Mouse (Mus musculus) brain, adult 2 months (tissue): ENCODE measurements around the gene Gm20479.

ENCODE experiments used
- DNase-seq: peaks from one replicate; pipeline ENCODE4 v3.0.0; 2011; ENCODE audit warnings: low read depth, low spot score

Gene Gm20479

DNA sequence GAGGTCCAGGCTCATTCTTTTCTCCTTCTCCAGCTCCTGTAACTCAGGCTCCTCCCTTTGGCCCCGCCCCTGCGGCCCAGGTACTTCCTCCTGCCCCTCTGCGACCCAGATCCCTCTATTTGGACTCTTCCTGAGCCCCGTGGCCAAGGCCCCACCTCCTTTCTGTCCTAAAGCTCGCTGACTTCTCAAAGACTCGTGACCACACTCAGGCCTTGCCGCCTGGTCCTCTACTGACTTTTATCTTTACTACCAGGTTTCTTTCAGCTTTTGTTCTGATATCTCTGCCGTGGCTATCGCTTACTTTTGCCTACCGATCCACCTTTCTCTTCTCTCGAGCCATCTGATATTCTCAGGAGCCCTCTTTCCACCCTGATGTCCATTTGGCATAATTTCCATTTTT, 10.8 kb upstream of the Gm20479 start:
- no peak for DNase-seq

DNA sequence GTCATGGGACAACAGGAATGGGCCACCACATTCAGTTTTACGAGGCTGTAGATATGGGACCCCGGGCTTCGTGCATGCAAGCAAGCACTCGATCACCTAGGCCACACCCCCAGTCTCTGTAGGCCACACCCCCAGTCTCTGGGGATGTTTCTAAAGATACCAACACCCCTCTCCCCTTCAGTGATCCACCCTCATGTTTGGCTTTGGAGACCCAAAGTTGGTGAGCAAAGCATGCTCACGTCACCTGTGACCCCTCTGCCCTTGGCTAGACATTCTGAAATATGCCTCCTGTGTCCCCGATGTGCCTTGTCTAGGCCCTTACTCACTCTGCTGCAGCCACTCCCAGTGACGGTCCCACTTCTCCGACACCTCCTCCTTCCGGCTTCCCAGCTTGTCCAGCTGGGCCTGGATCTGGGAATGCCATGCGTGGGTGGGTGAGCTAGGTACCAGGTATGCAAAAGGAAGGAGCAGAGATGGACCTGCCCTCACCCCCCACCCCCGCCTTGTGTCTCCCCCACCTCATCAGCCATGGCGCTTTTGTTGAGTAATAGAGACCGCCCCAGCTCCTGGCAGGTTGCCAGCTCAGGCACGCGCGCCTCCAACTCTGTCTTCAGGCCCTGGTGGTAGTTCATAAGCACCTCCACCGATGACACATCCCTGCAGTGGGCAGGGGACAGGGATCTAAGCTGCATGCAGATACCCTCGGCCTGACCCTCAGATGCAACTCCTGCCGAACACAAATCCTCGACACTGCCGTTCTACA, 9.0 kb upstream of the Gm20479 start:
- DNase-seq: peak; percentile 64

GRCm38 (mm10) chr7:27364379-27364778, 7.2 kb upstream of the Gm20479 start:
- no peak for DNase-seq

DNA sequence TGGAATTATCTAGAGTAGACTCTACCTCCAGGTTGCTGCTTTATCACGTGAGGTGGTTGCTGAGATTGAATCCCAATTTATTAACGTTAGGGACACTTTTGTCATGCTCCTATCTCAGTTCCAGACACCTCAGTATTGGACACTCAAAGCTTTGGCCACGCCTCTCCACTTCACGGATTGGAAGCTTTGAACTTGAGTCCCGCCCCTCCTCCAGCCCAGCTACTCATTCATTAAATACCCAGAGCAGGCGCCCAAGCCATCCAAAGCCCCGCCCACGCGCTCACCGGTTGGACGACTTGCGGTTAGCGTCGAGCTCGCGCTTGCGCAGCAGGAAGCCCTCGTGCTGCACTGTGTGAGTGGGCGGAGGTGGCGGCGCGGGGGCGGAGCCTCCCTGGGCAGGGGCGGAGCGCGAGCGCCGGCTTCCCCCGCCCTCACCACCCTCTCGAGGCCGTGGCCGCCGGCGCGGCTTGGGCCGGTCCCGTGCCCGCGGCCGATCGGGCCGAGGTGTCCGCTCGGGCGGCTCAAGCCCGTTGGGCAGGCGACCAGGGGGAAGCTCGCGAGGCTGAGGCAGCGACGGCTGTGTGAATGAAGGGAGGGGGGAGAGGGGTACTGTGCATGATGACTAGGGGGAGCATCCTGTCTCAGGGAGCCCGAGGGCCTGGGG, 4.2 kb upstream of the Gm20479 start:
- DNase-seq: peak; percentile 99

DNA sequence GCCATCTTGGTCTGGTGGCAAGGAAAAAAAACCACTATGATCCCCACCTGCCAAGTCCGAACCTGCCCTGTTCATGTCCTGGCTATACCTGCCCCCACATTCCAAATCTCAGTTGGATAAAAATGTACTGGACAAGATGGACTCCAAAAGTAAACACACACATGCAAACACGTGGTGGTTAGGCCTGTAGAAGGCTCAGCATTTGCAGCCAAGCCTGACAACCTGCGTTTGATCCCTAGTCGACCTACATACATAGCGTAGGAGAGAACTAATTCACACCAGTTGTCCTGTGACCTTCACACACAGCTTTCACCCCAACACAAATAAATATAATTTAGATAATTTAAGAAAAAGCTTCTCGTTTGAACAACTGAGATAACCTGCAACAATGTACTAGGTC, 3.5 kb upstream of the Gm20479 start:
- DNase-seq: no peak

- DNase-seq: no peak
Observed at GRCm38 (mm10) chr7:27359706-27360358, 2.6 kb upstream of the Gm20479 start.

GRCm38 (mm10) chr7:27359162-27359561, 1.9 kb upstream of the Gm20479 start:
- DNase-seq: no peak

- DNase-seq: no peak
Observed at GRCm38 (mm10) chr7:27357595-27357978, 368 bp upstream of the Gm20479 start.

GRCm38 (mm10) chr7:27356248-27356647, 971 bp downstream of the Gm20479 start:
- no peak for DNase-seq

DNA sequence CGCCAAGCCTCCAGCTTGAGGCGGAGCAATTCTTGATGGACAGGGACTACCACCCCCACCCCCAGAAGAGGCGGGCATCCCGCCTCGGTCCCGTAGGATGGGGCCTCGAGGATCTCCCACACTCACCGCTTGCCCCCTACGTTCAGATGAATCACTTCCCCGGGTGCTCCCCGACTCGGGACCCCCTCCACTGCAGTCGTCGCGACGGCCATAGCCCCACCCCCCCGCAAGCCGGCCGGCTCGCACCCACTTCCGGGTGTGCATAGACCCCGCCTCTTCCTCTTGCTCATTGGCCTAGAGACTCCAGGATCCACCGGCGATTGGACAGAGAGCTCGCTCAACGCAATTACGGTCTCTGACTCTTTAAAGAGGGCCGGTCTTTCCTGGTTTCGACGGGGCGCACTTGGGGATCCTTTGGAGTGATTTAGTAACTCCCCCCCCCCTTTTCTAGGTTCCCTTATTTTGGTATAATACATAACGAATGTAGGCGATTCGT, 1.4 kb downstream of the Gm20479 start, which contains the start of gene Shkbp1:
TSS of gene Shkbp1 (minus strand) at position 275 of the 496 bp plus-strand sequence.
- DNase-seq: peak; percentile 96

GRCm38 (mm10) chr7:27355261-27355660, 2.0 kb downstream of the Gm20479 start:
- DNase-seq: no peak

DNA sequence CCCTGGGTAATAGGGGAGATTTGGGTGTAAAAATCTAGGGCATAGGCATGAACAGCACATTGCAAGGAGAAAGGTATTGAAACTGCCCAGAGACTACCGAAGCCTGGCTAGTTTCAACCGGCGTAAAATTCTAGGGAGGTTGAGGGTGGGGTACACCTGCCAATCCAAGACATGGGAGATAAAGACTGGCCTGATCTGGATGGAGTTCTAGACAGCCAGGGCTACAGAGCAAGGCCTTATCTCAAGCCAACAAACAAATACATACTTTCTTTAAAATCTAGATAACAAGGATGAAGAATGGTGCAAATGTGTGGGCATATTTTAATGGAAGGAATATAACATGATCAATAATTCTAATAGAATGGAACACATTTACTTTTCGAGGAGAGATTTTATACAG, 2.4 kb downstream of the Gm20479 start:
- no peak for DNase-seq

DNA sequence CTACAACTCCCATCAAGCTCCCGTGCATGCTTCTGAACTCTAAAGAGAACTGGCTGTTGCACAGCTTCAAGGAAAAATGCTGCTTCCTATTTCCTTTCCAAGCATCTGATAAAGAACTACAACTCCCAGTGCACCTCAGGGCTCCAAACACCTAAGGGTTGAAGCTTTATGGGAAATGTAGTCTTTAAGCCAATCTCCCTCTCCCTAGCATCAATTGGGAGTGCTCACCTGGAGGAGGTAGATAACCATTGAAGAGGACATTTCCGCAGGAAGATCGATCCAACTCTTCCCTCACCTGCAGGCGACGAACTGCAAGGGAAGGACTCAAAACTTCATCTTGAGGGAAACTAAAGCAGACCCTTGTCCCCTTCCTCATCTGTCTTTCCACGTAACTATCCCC, 3.1 kb downstream of the Gm20479 start:
- DNase-seq: peak; percentile 82

DNA sequence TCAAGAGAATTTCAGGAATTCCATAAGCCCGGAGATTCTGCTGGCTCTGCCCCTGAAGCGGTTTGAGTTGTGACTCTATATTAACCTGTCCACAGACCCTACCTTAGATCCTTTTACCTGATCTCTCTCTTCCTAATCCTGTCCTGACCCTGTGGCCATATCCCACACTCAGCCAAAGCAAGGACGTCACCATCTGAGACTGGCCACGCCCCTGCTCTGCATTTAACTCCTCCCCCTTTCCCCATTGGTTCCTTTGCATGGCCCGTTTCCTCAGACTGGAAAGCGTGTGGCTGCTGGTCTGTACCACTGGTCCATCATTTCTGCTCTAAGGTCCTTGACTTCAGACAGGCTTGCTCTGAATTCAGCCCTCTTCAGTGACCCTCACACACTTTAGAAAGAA, 11.8 kb downstream of the Gm20479 start:
- no peak for DNase-seq

DNA sequence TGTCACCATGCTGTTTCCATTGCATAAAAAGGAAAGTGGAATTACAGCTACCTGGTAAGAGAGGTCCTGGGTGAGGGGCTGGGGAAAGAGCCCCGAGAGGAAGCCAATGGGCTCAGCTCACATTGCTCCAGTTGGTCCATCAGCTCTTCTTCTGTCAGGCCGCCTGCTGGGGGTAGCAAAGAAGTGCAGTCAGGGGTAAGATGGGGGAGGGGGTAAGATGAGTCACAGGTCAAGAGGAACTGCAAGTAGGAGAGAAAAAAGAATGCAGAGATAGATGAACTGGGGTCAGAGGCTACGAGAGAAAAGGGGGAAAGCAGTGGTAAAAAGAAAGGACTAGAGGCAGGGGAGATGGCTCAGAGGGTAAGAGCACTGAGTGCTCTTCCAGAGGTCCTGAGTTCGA, 14.6 kb downstream of the Gm20479 start:
- no peak for DNase-seq

- DNase-seq: peak; percentile 89
Observed at GRCm38 (mm10) chr7:27339519-27339918, 17.7 kb downstream of the Gm20479 start.

DNA sequence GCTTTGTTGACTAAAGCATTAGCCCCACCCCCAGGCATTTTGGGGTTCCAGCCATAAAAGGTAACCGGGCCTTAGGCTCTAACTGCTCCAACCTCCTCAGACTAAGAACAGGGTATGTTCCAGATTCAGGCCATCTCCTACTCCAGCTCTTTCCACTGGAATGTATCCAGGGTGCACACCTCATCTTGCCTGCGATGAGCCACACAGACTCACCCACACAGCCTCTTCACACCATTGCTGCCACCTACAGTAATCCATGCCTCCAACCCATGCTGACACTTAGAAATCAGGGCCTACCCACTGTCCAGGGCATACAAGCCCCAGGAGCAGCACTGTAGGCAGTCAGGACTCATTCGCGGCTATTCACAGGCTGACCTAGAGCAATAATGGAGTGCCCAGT, 18.1 kb downstream of the Gm20479 start:
- DNase-seq: peak; percentile 76

GRCm38 (mm10) chr7:27337175-27337853, 19.9 kb downstream of the Gm20479 start, which contains the start of gene Ltbp4:
Ltbp4 (minus strand) TSS chr7:27337692.
- no peak for DNase-seq

GRCm38 (mm10) chr7:27335928-27336823, 21.0 kb downstream of the Gm20479 start:
- peak; percentile 94 for DNase-seq

- no peak for DNase-seq
Observed at GRCm38 (mm10) chr7:27335011-27335720, 22.1 kb downstream of the Gm20479 start.
